Mouse (Mus musculus) ovary, postnatal 36 days (tissue): ENCODE measurements around the gene Nkd2.

ENCODE experiments used
- DNase-seq: peaks from one replicate; pipeline ENCODE4 v3.0.0; 2022; ENCODE audit warnings: low spot score, mixed read lengths

The Nkd2 gene

GRCm38 (mm10) chr13:73816338-73816737, 31.1 kb downstream of the Nkd2 start:
- no peak for DNase-seq

- DNase-seq, result no peak
Observed at GRCm38 (mm10) chr13:73814181-73814580, 33.2 kb downstream of the Nkd2 start.

- no peak for DNase-seq
Observed at GRCm38 (mm10) chr13:73812936-73813335, 34.5 kb downstream of the Nkd2 start.

- DNase-seq, result no peak
Observed at GRCm38 (mm10) chr13:73804914-73805313, 42.5 kb downstream of the Nkd2 start.

GRCm38 (mm10) chr13:73803450-73804178, 43.8 kb downstream of the Nkd2 start:
- DNase-seq, result peak; percentile 22

- DNase-seq, result no peak
Observed at GRCm38 (mm10) chr13:73799110-73799509, 48.3 kb downstream of the Nkd2 start.

- no peak for DNase-seq
Observed at GRCm38 (mm10) chr13:73793171-73793570, 54.3 kb downstream of the Nkd2 start.

- no peak for DNase-seq
Observed at GRCm38 (mm10) chr13:73792176-73792575, 55.3 kb downstream of the Nkd2 start.

GRCm38 (mm10) chr13:73782486-73782885, 64.9 kb downstream of the Nkd2 start:
- no peak for DNase-seq

GRCm38 (mm10) chr13:73777578-73777977, 69.9 kb downstream of the Nkd2 start:
- no peak for DNase-seq

GRCm38 (mm10) chr13:73775786-73776185, 71.6 kb downstream of the Nkd2 start:
- no peak for DNase-seq

GRCm38 (mm10) chr13:73773519-73774205, 73.8 kb downstream of the Nkd2 start:
- DNase-seq, result peak; percentile 61

- no peak for DNase-seq
Observed at GRCm38 (mm10) chr13:73772655-73773054, 74.8 kb downstream of the Nkd2 start.

- no peak for DNase-seq
Observed at GRCm38 (mm10) chr13:73771131-73771530, 76.3 kb downstream of the Nkd2 start.

GRCm38 (mm10) chr13:73769916-73770682, 77.3 kb downstream of the Nkd2 start:
- no peak for DNase-seq
